Mouse (Mus musculus) large intestine, adult 2 months (tissue): Measurements from ENCODE around the gene 6030445D17Rik. TPM values are rescaled to one million over a fixed set of nuclear protein-coding genes. Genes with fewer than 3 reads are reported as not detected.

Experiments
- DNase-seq: peaks from one replicate; pipeline ENCODE4 v3.0.0-alpha.2; 2012; ENCODE audit warnings: low read depth, low spot score
- WGBS: fragments of 180-500 bp; shearing (Covaris S2); methylation state at CpG from one replicate; pipeline ENCODE4 v1.1.7; 2018; 5-methylcytosine and 5-hydroxymethylcytosine counted together
- polyA plus RNA-seq: library from polyadenylated mRNA; depleted of rRNA; stranded (reverse); fragments of >200 nt; gene quantifications from 2 replicates; pipeline ENCODE4 v1.2.3, GENCODE M21; 2012; rRNA removed

6030445D17Rik gene
- 0.46 and 0.82 TPM in 2 replicates for polyA plus RNA-seq

- WGBS, result 2% methylated on average over 64 of the region's 64 CpGs
- no peak for DNase-seq
Observed at GRCm38 (mm10) chr4:136462086-136462838, at the start of gene 6030445D17Rik. 6030445D17Rik (plus strand) TSS chr4:136462250.

DNA sequence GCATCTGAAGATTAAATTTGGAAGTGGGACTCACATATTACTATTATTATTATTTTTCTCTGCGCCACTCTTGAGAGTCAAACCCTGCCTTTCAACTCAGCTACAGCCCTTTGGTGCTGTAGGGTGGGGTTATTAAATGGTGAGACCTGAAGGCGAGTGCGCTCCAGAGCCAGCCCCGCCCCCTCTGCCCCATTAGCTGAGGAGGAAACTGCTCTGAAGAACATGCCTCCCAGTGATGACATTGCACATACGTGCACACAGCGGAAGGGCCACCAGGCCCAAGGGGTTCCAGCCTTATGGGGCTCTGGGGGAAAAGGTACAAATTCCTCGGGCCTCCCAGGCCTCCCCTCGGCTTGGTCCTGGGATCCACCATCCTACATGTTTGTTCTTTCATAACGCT lies 46.6 kb upstream of the 6030445D17Rik start:
- DNase-seq, result no peak
- WGBS, result 71% methylated on average over 9 of the region's 9 CpGs

DNA sequence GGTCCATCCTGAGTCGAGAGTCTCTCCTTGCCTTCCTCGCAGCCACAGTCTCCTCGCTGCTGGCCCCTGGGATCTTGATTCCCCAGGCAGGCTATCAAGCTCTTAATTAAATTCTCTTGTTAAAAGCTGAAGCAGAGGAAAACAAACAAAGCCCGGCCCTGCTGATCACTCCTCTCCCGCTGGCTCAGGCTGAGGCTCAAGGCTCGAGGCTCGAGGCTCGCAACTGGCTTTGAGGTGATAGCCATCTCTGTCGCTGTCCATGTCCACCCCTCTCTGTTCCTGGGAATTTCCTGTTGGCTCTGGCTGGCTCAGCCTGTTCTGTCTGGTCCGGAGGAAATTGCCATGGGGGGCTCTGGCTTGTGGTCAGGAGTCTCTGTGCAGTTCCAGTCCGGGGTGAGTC lies 43.1 kb upstream of the 6030445D17Rik start:
- DNase-seq, result no peak
- WGBS, result 17% methylated on average over 11 of the region's 11 CpGs

DNA sequence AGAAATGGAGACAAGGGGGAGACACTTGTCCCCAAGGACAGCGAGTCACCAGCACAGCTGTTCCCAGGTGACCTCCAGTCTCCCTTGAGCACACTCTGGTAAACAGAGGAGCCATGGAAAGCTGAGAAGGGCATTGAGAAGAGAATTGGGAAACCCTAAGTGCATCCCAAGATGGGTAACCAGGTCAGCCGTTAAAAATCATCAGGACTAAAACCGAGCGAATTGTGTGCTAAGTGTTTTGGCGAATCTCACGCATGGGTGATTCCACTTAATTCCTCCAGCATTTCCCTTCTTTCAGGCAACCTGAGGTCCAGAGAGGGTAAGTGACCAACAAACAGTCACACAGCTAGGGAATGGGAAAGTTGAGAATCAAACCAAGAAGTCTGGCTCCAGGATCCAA lies 42.7 kb upstream of the 6030445D17Rik start:
- 70% methylated on average over 6 of the region's 6 CpGs for WGBS
- DNase-seq, result no peak

GRCm38 (mm10) chr4:136423224-136423623 lies 38.8 kb upstream of the 6030445D17Rik start, which contains the start of gene Htr1d:
Htr1d (plus strand) TSS chr4:136423524.
- WGBS, result 59% methylated on average over 9 of the region's 9 CpGs
- no peak for DNase-seq

DNA sequence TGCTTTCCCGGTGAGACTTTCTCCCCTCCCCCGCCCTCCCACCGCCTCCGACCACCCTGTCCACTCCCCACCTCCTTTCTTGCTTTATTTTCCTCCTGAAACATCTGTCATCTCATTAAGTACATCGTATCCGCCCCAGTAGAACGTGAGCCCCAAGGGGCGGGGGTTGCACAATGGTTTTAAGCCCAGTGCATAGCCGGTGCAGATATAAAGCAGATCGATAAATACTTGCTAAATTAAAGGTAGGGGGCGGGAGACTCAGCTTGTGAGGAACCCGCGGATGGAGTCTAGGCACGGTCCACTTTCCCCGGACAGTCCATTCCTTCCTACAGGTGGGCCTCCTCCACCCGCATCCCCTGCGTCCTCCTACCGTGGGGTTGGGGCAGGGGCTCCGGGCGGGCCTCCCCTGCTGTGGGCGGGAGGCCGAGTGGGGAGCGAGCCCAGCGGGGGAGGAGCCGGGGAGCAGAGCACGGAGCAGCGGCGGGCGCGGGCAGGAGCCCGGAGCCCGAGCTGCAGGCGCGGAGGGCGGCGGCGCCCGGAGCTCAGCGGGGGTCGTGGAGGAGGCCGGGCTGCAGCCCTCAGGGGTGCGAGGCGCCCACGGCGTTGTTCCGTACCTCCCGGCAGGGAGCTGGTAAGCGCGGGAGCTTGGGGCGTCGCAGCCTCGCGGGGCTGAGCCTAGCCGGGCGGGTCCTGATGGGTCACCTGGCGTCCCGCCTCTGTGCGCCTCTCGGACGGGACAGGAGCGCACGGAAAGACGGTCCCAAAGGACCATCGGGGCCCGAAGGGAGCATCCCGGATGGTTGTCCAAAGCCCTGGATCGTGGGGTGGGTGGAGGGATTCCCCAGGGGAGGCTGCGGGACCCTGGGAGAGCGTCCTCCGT lies 37.7 kb upstream of the 6030445D17Rik start:
- WGBS, result 2% methylated on average over 65 of the region's 70 CpGs
- no peak for DNase-seq

DNA sequence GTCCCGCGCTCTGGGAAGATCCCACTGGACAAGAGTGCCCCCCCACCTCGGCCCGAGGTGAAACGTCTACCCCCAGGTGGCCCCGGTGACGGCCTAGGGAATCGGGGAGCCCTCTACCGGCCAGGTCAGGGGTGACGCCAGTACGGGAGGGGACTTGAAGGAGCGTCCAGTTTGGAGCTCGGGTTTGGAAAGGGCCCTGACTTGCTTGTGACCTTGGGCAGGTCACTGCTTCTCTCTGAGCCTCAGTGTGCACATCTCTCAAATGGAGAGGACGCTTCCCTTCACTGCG lies 37.1 kb upstream of the 6030445D17Rik start:
- WGBS, result 4% methylated on average over 15 of the region's 15 CpGs

GRCm38 (mm10) chr4:136430609-136431375 lies 31.3 kb upstream of the 6030445D17Rik start:
- WGBS, result 63% methylated on average over 11 of the region's 11 CpGs
- no peak for DNase-seq

More for the DNA sequence above, 37.1 kb upstream of the 6030445D17Rik start:
- no peak for DNase-seq

DNA sequence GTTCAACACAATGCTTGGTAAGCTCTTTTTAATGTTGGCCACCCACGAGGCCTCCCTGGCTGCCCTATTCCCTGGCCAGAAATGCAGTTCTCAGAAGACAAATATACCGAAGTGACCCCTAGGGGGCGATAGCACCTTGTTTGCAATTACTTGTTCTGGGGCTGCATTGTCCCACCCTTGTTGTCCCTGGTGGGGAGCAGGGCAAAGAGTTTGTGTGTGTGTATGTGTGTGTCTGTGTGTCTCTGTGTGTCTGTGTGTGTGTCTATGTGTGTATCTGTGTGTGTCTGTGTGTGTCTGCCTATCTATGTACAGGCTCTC lies 30.7 kb upstream of the 6030445D17Rik start:
- DNase-seq, result no peak
- 5% methylated on average over 3 of the region's 3 CpGs for WGBS

DNA sequence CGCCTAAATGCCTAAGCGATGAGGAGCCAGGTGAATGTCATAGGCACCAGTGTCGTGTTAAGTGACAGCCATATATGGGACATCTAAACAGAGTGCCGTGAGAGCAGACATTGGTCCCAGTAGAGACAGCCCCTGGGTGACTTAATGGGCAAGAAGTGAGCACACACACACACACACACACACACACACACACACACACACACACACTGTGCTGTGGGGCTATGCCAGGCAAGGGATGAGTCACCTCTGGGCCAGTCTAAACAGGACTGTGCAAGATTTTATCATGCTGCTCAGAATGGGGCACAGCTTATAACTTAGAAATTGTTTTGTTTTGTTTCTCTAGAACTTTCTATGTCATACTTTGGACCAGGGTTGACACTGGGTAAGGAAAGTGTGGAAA lies 28.0 kb upstream of the 6030445D17Rik start:
- 57% methylated on average over 4 of the region's 4 CpGs for WGBS
- no peak for DNase-seq

- 28% methylated on average over 4 of the region's 4 CpGs for WGBS
- DNase-seq, result peak; percentile 86
Observed at GRCm38 (mm10) chr4:136439106-136439505, 22.9 kb upstream of the 6030445D17Rik start.

DNA sequence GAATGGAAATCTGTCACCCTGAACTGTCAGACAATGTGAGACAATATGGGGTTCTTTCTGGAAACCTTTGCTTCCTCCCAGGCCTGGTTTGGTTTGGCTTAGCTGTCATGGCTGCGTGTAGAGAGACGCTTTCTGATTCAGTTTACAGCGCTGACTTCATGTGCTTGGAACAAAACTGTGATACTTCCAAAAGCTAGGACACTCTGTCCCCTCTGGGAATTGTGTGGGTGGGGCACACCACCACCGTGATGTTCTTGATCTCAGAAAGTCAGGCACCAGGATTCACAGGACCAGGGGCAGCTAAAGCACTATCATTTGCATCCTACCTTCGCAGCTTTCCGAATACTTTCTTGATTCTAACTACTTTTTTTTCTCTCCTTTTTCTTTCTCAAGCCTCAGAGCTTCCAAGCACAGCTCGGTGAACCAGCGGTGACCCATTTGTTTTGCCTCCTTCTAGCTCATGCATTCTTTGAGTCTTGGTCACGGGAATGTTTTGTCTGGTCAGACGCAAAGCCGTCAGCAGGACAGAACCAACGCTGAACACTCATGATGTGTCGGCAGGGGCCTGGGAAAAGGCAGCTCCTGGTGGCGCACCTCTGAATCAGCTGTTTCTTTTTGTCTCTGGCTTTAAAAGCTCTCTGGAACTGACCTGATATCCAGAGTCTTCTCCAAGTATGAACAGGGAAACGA lies 20.6 kb upstream of the 6030445D17Rik start:
- no peak for DNase-seq
- 67% methylated on average over 15 of the region's 15 CpGs for WGBS

DNA sequence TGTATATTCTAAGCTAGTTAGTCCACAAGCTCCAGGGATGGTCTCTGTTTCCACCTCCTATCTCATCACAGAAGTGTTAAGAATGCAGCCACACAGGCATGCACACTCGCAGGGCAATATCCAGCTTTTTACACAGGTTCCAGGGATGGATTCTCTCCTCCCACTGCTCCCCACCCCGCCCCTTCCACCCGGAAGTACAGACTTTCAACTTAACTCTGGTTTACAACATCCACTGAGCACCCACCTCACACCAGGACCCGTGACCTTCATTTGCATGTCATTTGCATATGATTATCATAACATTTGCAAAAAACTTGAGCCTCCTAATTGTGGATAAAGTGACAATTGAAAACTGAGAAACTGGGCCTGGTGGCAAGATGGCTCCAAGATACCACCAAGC lies 17.5 kb upstream of the 6030445D17Rik start:
- no peak for DNase-seq
- WGBS, result 46% methylated on average over 4 of the region's 4 CpGs

DNA sequence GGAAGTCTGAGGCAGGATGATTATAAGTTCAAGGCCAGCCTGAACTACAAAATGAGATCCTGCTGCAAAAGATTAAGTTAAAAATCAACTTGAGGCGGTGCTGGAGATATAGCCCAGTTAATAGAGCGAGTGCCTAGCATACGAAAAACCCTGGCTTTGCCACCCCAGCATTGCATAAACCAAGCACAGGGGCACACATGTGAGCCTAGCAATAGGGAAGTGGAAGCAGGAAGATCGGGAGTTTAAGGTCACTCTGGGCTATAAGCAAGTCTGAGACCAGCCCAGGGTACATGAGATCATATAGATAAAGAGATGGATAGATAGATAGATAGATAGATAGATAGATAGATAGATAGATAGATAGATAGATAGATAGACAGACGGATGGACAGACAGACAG lies 12.3 kb upstream of the 6030445D17Rik start:
- DNase-seq, result no peak
- WGBS, result 44% methylated on average over 5 of the region's 5 CpGs

DNA sequence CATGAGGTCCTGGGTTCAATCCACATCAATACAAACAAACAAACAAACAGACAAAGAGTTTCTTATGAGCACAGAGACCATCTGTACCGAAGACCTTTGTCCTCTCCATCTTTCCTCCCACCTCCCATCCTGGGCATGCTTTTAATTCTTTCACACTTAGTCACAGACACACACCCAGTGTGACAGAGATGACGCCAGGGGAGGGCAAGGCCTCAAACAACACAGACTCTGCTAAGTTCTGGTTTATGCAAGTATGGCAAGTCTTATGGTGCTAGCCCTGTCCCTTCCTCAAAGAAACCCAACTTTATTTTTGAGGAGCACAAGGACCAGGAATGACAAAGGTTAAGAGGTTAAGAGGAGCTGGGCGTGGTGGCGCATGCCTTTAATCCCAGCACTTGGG lies 11.8 kb upstream of the 6030445D17Rik start:
- no peak for DNase-seq
- WGBS, result 64% methylated on average over 4 of the region's 4 CpGs

GRCm38 (mm10) chr4:136451564-136451963 lies 10.5 kb upstream of the 6030445D17Rik start:
- 6% methylated on average over 6 of the region's 6 CpGs for WGBS
- DNase-seq, result no peak

GRCm38 (mm10) chr4:136452286-136452685 lies 9.8 kb upstream of the 6030445D17Rik start:
- no peak for DNase-seq
- WGBS, result 76% methylated on average over 3 of the region's 3 CpGs

DNA sequence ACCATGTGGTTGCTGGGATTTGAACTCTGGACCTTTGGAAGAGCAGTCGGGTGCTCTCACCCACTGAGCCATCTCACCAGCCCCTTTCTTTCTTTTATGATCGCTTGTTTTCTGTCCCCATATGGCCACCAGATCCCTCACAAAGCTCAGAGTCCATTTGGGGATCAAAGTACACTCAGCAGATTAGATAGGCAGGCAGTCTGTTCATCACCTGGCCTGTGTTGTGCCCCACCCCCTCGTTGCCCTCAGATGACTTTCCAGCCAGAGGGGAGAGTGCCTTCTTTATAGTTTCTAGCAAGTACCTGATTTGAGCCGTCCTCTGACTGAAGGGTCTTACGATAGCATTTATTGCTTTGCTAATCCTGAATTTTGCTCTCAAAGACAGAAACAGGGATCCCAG lies 9.3 kb upstream of the 6030445D17Rik start:
- DNase-seq, result no peak
- WGBS, result 27% methylated on average over 5 of the region's 5 CpGs

DNA sequence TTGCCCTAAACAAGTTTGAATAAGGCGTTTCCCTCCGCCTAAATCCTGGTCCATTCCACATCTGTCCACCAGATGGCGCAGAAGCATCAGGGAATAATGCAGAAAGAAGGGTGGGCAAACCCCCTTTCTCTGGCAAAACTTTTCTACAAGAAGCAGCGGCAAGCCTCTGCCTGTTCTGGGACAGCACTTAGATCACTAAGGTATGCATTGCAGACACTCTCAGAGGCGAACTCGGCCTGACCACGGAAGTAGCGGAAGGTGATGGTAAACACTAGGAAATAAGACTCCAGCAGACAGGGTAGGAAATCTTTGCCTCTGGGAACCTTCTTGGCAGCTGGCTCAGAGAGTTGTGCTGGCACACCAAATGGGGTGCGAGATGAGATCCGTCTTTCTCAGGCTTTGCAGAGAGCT lies 7.2 kb upstream of the 6030445D17Rik start:
- DNase-seq, result no peak
- 4% methylated on average over 10 of the region's 10 CpGs for WGBS
